Mouse (Mus musculus): ENCODE data around the gene Diaph3. TPM values are rescaled to one million over a fixed set of nuclear protein-coding genes. Genes with fewer than 3 reads are reported as not detected.
A peak's percentile ranks its signal among the peaks of the same experiment; 100 is the strongest.

Gene Diaph3
- total RNA-seq, 2 experiments from 2014 or later = 7.0 to 7.4 TPM

DNA sequence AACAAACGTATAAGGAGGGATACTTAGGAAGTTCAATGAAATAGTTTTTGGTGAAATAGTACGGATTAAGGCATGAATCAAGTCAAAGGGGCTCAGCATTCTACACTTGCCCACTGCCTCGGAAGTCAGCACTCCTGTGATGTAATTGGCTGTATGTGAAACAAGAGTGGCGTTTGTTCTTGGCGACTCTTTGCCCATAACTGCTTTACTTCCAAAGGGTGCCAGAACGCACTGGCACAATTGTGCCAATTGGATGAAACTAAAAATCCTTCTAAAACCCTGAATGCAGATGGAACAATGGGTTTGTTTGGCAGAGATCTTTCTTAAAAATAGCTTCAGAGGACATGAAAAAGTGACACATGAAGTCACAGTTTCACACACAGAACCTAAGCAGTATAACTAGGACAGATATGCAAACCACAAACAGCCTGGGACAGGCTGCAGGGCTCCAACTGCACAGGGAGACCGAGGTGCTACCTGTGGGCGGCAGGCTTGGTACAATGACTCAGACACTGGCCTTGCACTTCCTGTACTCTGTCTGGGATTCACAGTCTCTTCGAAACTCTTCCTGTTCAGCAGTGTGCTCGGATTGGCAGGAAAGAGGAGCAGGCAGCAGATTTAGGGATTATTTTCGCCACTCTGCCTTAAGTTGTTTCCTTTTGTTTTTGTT, 279.6 kb downstream of the Diaph3 start:
- no peak for DNase-seq
- intact Hi-C loops (cut with DNase I) = no loop called here

GRCm38 (mm10) chr14:86847154-86847810, 293.8 kb downstream of the Diaph3 start:
- intact Hi-C loops (cut with DNase I) = no loop called here
- DNase-seq = no peak

DNA sequence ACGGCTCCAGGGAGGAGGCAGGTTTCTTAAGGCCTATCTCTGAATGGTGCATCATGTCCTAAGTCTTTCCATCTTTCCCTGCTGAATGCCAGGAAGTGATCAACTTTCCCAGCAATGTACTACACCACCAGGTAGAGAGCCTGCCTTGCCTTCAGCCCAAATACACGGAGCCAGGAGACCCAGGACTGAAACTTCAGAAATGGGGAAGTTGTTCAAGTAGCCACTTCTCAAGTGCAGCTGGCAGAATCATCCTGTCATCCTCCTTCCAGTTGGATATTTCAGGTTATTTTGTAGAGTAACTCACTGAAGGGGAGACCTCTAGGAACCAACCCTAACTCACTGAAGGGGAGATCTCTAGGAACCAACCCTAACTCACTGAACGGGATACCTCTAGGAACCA, 297.0 kb downstream of the Diaph3 start:
- intact Hi-C loops (cut with DNase I) = no loop called here
- DNase-seq = no peak

DNA sequence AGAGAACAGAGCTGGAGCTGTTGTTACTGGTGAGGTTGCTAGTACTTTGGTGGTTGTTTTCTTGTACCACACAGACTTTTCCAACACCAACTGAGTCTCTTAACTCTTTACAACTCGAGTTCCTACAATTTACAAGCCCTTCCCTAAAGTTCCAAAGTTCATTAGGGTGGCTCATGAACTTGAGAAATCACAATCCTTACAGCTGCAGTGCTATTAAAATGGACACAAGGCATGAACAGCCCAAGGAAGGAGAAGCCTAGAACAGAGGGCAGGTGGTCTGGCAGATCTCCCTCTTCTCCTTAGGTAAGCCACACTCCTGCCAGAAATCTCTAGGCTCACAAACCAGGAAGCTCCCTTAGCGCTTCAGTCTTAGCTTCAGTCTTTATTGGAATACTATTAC, 303.4 kb downstream of the Diaph3 start:
- intact Hi-C loops (cut with DNase I) = no loop called here
- no peak for DNase-seq

- DNase-seq = no peak
These were observed 306.2 kb downstream of the Diaph3 start for GRCm38 (mm10) chr14:86834851-86835250.

GRCm38 (mm10) chr14:86834269-86834668, 306.8 kb downstream of the Diaph3 start:
- intact Hi-C loops (cut with DNase I) = no loop called here
- no peak for DNase-seq

More at GRCm38 (mm10) chr14:86834851-86835250, 306.2 kb downstream of the Diaph3 start:
- intact Hi-C loops (cut with DNase I) = no loop called here

- no peak for DNase-seq
- intact Hi-C loops (cut with DNase I) = no loop called here
These were observed 308.0 kb downstream of the Diaph3 start for GRCm38 (mm10) chr14:86833003-86833402.

DNA sequence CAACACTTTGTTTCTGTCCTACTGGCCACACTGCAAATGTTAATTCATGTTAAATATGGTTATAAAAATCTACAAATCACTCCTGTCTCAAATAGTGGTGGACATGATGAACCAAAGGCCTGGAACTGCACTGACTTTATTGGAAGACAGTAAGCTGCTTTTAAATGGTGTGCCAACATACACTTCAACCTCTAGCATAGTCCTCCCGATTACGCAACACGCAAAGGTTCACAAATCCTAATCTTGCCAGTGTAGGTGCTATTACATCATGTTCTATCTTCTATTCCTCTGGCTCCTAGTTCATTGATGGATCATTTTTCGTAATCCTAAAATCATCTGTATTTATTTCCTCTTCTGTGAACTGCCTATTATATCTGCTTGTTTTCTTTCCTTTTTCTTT, 324.8 kb downstream of the Diaph3 start:
- no peak for DNase-seq
- intact Hi-C loops (cut with DNase I) = no loop called here

GRCm38 (mm10) chr14:86788880-86789641, 352.0 kb downstream of the Diaph3 start:
- DNase-seq = no peak
- intact Hi-C loops (cut with DNase I) = no loop called here

GRCm38 (mm10) chr14:86786866-86787265, 354.2 kb downstream of the Diaph3 start:
- DNase-seq = peak; percentile 73
- intact Hi-C loops (cut with DNase I) = no loop called here

- peak; percentile 40 for DNase-seq
- intact Hi-C loops (cut with DNase I) = no loop called here
These were observed 359.3 kb downstream of the Diaph3 start for GRCm38 (mm10) chr14:86781553-86782273.

GRCm38 (mm10) chr14:86773311-86773710, 367.7 kb downstream of the Diaph3 start:
- no peak for DNase-seq
- intact Hi-C loops (cut with DNase I) = no loop called here

DNA sequence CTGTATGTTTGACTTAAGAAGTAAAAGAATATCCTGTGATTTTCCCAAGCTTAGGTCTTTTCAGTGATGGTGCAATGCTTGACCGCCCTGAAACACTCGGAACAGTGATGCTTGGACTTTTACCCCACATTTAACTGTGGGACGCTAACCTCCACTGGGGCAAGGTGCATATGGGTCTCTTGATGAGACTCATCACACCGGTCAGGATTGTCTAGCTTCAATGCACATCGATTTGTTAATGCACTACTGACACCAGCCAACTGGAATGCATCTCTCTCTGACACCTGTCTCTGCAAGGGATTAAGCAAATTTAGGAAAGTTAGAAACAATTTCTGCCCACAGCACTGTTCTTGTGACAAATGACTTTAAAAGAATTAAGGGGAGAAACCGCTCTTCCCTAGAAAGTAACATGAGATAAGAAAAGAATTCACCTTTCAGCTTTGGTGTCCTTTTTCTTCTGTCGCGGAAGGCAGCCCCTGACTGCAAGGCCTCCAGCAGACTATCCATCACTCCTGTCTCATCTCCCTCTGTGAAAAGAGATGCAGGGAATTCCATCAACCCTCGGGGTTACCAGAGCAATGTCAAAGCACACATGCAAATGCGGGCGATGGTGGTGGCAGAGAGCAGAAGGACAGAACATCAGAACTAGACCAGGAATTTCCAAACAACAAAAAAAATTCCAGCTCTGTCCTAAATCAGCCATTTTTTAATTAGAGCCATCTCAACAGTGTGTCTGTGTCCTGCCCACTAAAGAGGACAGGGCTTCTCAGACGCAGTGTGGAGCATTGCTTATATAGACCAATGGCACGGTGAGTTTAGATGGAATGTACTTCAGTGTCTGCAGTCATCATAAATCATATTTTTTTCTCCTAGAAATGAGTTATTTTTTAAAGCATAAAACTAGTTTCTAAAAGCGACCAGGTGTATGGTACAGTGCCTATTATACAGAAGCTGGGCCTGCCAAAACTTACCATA, 368.6 kb downstream of the Diaph3 start:
- intact Hi-C loops (cut with DNase I) = no loop called here

GRCm38 (mm10) chr14:86764286-86764685, 376.7 kb downstream of the Diaph3 start:
- intact Hi-C loops (cut with DNase I) = no loop called here

More for the DNA sequence above, 368.6 kb downstream of the Diaph3 start:
- no peak for DNase-seq

DNA sequence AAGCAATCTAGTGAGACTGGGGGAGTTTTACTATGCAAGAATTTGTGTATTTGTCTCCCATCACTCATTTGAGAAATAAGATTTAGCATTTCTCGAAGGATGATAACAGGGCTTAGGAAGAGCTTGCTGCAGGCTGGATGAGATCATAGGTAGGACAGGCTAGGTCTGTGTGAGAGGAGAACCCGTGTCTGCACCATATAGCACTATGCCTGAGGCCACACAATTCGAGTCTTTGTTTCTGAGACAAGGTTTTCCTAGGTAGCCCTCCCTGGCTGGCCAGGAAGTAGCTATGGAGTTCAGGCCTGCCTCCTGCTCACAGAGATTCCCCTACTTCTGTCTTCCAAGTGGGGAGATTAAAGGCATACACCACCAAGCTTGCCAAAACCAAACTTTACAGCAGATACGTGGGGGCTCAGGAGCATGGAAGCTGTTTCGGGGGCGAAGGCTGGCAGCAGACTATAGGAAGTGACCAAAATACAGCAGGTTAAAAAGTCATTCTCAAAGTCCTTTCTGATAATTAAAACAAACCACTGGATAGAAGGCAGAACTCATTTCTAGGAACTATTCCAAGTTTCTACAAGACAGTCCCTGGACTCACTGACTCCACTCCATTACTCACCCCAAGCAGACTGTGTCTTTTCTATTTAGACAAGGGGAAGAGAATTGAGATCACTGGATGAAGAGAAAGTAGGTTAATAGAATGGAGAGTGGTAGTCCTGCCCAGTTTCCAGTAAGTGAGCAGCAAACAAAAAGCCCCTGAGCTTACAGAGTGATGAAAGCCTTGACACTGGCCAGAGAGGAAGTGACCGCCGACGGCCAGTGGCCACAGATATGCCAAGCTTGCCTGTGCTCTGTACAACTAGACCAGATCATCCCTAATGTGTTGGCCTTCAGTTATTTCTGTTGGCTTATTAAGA, 383.2 kb downstream of the Diaph3 start:
- no peak for DNase-seq

More at GRCm38 (mm10) chr14:86764286-86764685, 376.7 kb downstream of the Diaph3 start:
- no peak for DNase-seq

DNA sequence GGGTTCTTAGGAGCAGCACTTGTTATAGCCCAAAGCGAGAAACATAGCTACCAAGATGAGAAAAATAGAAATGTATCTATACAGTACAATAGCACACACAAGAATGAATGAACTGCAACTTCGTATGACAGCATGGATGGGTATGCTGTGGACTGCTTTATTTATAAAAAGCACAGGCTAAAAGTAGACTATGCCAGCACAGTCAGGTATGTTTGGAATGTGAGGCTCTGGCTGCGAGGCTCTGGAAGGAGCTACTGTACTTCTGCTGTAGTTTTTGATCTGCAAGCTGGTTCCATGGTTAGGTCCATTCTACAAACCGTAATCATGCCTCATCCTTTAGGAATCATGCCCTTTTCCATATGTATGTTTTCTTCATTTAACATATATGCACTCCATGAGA, 383.9 kb downstream of the Diaph3 start:
- no peak for DNase-seq
- intact Hi-C loops (cut with DNase I) = no loop called here

More for the DNA sequence above, 383.2 kb downstream of the Diaph3 start:
- intact Hi-C loops (cut with DNase I) = no loop called here

DNA sequence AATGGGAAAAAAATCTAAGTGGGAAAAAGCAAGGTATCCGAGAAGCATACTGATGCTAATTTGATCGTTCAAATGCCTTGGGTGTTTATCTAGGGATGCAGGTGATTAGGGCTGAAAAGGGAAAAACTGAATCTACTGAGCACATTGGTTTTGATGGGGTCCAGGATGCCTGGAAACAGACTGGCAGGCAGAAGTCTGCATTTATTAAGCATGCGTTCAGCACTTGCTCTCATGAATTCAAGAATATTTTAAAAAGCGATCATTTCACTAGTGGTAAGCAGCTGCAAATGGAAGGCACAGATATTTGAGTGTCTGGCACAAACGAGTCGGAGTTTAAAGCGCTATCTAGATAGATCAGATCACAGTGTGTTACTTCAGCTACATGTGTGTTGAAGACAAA, 390.7 kb downstream of the Diaph3 start:
- intact Hi-C loops (cut with DNase I) = no loop called here
- no peak for DNase-seq

GRCm38 (mm10) chr14:86749425-86749824, 391.6 kb downstream of the Diaph3 start:
- intact Hi-C loops (cut with DNase I) = no loop called here
- no peak for DNase-seq

- intact Hi-C loops (cut with DNase I) = no loop called here
These were observed 392.2 kb downstream of the Diaph3 start for GRCm38 (mm10) chr14:86748876-86749275.

More at GRCm38 (mm10) chr14:86748876-86749275, 392.2 kb downstream of the Diaph3 start:
- peak; percentile 65 for DNase-seq
